Mouse (Mus musculus): Measurements from ENCODE around the gene Clip2.

DNA sequence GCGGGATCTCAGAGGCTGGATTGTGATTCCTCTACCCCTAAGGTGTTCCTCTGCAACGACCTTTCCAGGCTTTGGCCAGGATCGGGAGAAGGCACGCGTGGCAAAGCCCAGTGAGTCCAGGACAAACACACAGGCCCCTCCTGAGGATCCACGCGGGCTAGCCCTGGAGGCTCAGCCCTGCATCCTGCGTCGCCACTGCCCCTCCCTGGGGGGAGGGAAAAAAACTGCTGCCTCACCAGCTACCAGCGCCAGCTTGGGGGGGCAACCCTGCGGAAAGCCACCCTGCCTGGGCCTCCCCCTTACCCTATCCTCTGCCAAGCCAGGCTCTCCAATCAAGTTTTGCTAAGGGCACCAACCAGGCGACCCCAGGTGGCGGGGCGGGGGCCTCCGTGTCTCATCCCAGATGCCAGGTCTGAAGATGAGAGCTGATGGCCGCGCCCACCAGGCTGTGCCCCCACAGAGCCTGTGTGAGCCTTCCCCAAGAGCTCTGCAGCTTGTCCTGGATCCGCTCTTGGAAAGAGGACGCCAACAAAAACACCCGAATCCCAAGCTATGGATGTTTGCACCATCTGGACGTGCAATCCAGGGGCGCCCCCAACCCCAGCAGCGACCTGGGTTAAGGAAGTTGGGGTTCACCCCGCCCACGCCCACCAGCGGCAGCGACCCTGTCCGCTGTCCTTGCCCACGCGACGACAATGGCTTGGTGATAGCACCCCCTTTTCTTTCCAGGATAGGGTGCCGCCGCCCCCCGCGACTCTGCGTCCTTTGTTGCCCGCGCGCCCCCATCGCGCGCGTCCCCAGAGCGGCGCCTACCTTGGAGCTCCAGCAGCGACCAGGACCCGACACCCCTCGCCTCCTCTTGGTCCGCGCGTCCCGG is 763 bp downstream of the Clip2 start:
- no peak for TF ChIP-seq CTCF (conservative IDR thresholded peaks at IDR 0.05 in 1 of 2, IDR thresholded peaks at IDR 0.05 in 1 of 2; ENCODE audit: low read depth in 2 of 2, low read length in 2 of 2)
- no peak for TF ChIP-seq IRF4 (IDR thresholded peaks at IDR 0.05; ENCODE audit: low read depth, low read length)
- TF ChIP-seq POLR2AphosphoS2 (IDR thresholded peaks at IDR 0.05; ENCODE audit: low read depth, low read length), result no peak
- no peak for TF ChIP-seq MAFK (IDR thresholded peaks at IDR 0.05; ENCODE audit: insufficient replicate concordance, low read length)
- no peak for TF ChIP-seq NELFE (IDR thresholded peaks at IDR 0.05; ENCODE audit: low read depth, low read length)
- TF ChIP-seq EP300 (IDR thresholded peaks at IDR 0.05; ENCODE audit: low read length), result no peak
- no peak for TF ChIP-seq ELF1 (IDR thresholded peaks at IDR 0.05; ENCODE audit: low read depth, low read length)

Measured in CH12.LX (cell line).